Mouse (Mus musculus) mammary gland, adult 2 months (tissue): Measurements from ENCODE around the gene Mylk2. TPM values are rescaled to one million over a fixed set of nuclear protein-coding genes. Genes with fewer than 3 reads are reported as not detected.

Experiments
- polyA plus RNA-seq: library from polyadenylated mRNA; depleted of rRNA; stranded (reverse); fragments of >200 nt; gene quantifications from 2 replicates; pipeline ENCODE4 v1.2.3, GENCODE M21; 2012; ENCODE audit warnings: low replicate concordance; rRNA removed

Mylk2 gene
- 0.06 and 68.0 TPM in 2 replicates for polyA plus RNA-seq

DNA sequence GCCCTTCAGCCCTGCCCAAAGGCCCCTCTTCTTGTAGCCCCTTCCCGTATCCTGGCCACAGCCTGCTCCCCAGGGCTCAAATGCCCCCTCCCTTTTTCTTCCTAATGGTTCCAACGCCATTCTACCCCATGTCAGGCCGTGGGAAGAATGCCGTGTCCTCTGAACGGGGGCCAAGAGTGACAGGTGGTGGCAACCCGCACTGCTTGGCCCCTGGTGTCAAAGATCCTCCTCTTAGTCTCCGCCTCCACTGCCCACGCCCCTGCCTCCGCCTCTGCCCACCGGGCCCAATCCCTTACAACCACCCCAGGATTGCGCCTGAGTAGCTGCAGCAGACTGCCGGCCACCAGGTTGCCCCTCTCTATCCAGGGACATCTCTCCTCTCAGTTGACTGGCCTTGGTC lies at the start of gene Mylk2:
Mylk2 (plus strand) TSS at position 322 of the 400 bp plus-strand sequence.

GRCm38 (mm10) chr2:152933048-152933447 lies 21.9 kb downstream of the Mylk2 start, which contains the start of gene Foxs1:
Foxs1 (minus strand) TSS chr2:152933208.

DNA sequence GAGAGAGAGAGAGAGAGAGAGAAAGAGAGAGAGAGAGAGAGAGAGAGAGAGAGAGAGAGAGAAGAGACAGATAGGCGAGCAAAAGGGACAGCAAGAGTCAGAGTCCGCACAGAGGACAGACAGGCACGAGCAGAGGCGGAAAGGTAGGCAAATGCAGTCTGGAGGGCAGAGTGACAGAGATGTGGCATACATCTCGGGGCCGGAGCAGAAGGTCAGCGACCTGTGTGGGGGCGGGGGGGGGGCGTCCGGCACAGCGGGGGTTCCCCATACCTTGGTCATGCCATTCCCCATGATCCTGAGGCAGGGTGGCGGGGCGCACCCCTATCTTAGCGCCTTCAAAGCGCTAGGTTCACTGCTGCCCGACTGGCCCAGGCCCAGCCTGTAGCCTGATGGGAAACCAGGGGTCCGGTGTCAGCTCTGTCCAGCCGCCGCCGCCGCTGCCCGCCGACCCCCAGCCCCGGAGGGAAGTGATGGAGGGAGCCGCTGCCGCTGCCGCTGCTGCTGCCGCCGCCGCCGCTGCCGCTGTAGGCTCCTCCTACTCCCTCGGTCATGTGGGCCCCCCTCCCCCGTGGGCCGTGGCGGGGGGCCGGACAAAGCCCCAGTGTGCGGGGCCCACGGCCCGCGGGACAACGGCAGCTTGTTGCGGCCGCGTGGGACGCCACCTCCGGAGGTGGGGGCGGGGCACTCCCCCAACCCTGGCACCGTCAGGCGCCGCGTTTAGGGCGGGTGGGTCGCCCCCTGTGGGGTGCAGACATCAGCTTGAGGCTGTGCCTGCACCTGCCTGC lies 40.1 kb downstream of the Mylk2 start, which contains the start of gene Dusp15:
Dusp15 (minus strand) TSS at position 634 of the 785 bp plus-strand sequence.

DNA sequence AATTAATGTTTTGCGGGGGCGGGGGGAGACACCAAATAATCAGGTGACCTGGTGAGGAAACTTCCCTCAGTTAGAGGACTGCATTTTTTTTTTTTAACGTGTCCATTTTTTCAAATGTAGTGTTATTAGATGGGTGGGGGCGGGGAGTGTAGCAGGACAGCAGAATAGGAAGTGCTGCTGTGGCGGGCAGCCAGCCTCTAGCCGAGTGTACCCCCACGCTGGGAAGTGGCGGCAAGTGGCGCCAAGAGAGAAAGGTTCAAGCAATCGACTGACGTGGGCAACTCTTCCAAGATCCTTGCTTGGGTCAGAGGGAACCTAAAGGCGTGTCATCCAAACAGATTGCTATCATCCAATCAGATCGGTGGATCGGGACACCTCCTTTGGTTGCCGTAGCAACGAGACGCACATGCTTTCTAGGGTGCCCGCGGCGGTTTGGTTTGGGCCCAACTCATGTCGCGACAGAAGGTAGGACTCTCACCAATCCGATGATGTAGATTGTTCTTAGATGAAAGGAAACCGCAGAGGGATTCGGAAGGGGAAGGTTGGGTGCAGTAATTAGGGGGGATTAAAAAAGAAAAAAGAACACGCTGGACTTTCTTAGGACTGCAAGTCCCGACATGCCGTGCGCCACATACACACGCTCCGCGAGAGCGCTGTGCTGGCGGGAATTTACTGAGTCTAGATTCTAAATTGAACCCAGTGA lies 51.1 kb downstream of the Mylk2 start, which contains the start of gene Ttll9:
Ttll9 (plus strand) TSS at position 395 of the 703 bp plus-strand sequence.

Other genes starting within 250 kb of the Mylk2 start
- gene H13, start 241.9 kb upstream of the Mylk2 start, polyA plus RNA-seq = 151 and 249 TPM in 2 replicates
- 3.1 and 7.1 TPM in 2 replicates for gene Mcts2, start 224.3 kb upstream of the Mylk2 start, polyA plus RNA-seq
- 125 and 230 TPM in 2 replicates for gene Id1, start 175.1 kb upstream of the Mylk2 start, polyA plus RNA-seq
- 5.7 and 6.6 TPM in 2 replicates for gene Cox4i2, start 157.2 kb upstream of the Mylk2 start, polyA plus RNA-seq
- 49.6 and 59.3 TPM in 2 replicates for gene Bcl2l1, start 79.6 kb upstream of the Mylk2 start, polyA plus RNA-seq
- 0.38 and 0.62 TPM in 2 replicates for gene Tpx2, start 63.4 kb upstream of the Mylk2 start, polyA plus RNA-seq
- gene Foxs1, start 21.9 kb downstream of the Mylk2 start, polyA plus RNA-seq = 14.4 and 21.7 TPM in 2 replicates
- gene Dusp15, start 40.3 kb downstream of the Mylk2 start, polyA plus RNA-seq = 4.9 and 5.1 TPM in 2 replicates
- gene Ttll9, start 51.1 kb downstream of the Mylk2 start, polyA plus RNA-seq = 0.10 and 0.22 TPM in 2 replicates
- 41.5 and 98.0 TPM in 2 replicates for gene Pdrg1, start 104.1 kb downstream of the Mylk2 start, polyA plus RNA-seq
- not detected in 2 replicates for gene Xkr7, start 120.5 kb downstream of the Mylk2 start, polyA plus RNA-seq
- 31.0 and 33.8 TPM in 2 replicates for gene Ccm2l, start 154.6 kb downstream of the Mylk2 start, polyA plus RNA-seq
- gene Hck, start 197.1 kb downstream of the Mylk2 start, polyA plus RNA-seq = 16.8 and 18.9 TPM in 2 replicates
- 35.5 and 58.9 TPM in 2 replicates for gene Tm9sf4, start 250.0 kb downstream of the Mylk2 start, polyA plus RNA-seq